27 mouse cellular contexts compared by ENCODE assay signal in genomic region chr16:15351301-15351700, GRCm38 (mm10). TPM values are rescaled to one million over a fixed set of nuclear protein-coding genes. Genes with fewer than 3 reads are reported as not detected.
A peak's percentile ranks its signal among the peaks of the same experiment; 100 is the strongest.
DNase-seq lines count a peak whose midpoint lies in the region; ATAC-seq and TF ChIP-seq lines count a peak whose summit lies in the region.
"Had no signal": no experiment of that assay in that cellular context is flagged by ENCODE, and none has a peak within 500 bp of the region (broad histone marks: within the 10 kb centered on the region; RNA-seq: fewer than 3 reads in every experiment).

No protein-coding gene starts in this region.

- no peak overlapping the region for H3K4me3 ChIP-seq in limb, embryonic 14.5 days (replicated peaks; ENCODE audit: low read length)
- H3K4me3 ChIP-seq in limb, embryonic 10.5 days, result no peak overlapping the region
- H3K4me3 ChIP-seq in midbrain, embryonic 14.5 days (replicated peaks; ENCODE audit: low read depth, low read length), result no peak overlapping the region
- no peak overlapping the region for H3K4me3 ChIP-seq in midbrain, embryonic 11.5 days (ENCODE audit: low read depth, low read length)
- no peak overlapping the region for H3K4me3 ChIP-seq in left cerebral cortex, adult 2 months
- H3K4me3 ChIP-seq: heart, adult 2 months; heart, embryonic 15.5 days had no signal

- no peak for TF ChIP-seq CTCF in left cerebral cortex, adult 2 months (IDR thresholded peaks at IDR 0.05)

- WGBS in limb, embryonic 14.5 days, result 72% methylated on average over 1 of the region's 1 CpGs
- WGBS in limb, embryonic 10.5 days, result 80% methylated on average over 1 of the region's 1 CpGs
- 52% methylated on average over 1 of the region's 1 CpGs for WGBS in midbrain, embryonic 14.5 days
- WGBS in midbrain, embryonic 11.5 days, result 85% methylated on average over 1 of the region's 1 CpGs

- no peak for ATAC-seq in limb, embryonic 14.5 days (ENCODE audit: low FRiP score, low read depth)
- no peak for ATAC-seq in midbrain, embryonic 14.5 days (ENCODE audit: low FRiP score, low TSS enrichment)
- ATAC-seq in midbrain, embryonic 11.5 days (ENCODE audit: low FRiP score), result no peak
- ATAC-seq: activated CD4-positive, CD25-positive, alpha-beta regulatory T cell, adult 4 months; CD4-positive, CD25-positive, alpha-beta regulatory T cell, adult 4 months; forebrain, postnatal 0 days had no signal

- no peaks in the 10 kb centered on the region for H3K36me3 ChIP-seq in limb, embryonic 14.5 days (ENCODE audit: control insufficient read depth, insufficient read depth, low read length)
- H3K36me3 ChIP-seq in limb, embryonic 10.5 days, result no peaks in the 10 kb centered on the region
- H3K36me3 ChIP-seq in midbrain, embryonic 14.5 days (ENCODE audit: control insufficient read depth, insufficient read depth, low read length), result no peaks in the 10 kb centered on the region
- no peaks in the 10 kb centered on the region for H3K36me3 ChIP-seq in midbrain, embryonic 11.5 days (ENCODE audit: control insufficient read depth, insufficient read depth, low read length)
- H3K36me3 ChIP-seq: G1E; heart, embryonic 15.5 days had no signal

- H3K27me3 ChIP-seq in limb, embryonic 14.5 days (ENCODE audit: control insufficient read depth, insufficient read depth, low read length), result no peaks in the 10 kb centered on the region
- no peaks in the 10 kb centered on the region for H3K27me3 ChIP-seq in limb, embryonic 10.5 days (ENCODE audit: low read depth, poor library complexity, severe bottlenecking)
- no peaks in the 10 kb centered on the region for H3K27me3 ChIP-seq in midbrain, embryonic 14.5 days (ENCODE audit: control insufficient read depth, insufficient read depth, low read length)
- H3K27me3 ChIP-seq in midbrain, embryonic 11.5 days (ENCODE audit: control insufficient read depth, insufficient read depth, low read length), result no peaks in the 10 kb centered on the region
- H3K27me3 ChIP-seq: heart, embryonic 15.5 days; Patski had no signal

- intact Hi-C loops in left cerebral cortex, adult 2 months (cut with DNase I), result no loop called here

- no peak overlapping the region for H3K27ac ChIP-seq in limb, embryonic 14.5 days (replicated peaks; ENCODE audit: low read depth, low read length)
- no peak overlapping the region for H3K27ac ChIP-seq in limb, embryonic 10.5 days
- H3K27ac ChIP-seq in midbrain, embryonic 14.5 days (replicated peaks; ENCODE audit: low read depth, low read length), result no peak overlapping the region
- no peak overlapping the region for H3K27ac ChIP-seq in midbrain, embryonic 11.5 days (ENCODE audit: low read depth, low read length)
- no peak overlapping the region for H3K27ac ChIP-seq in left cerebral cortex, adult 2 months
- H3K27ac ChIP-seq: heart, adult 2 months; heart, embryonic 15.5 days; hindbrain, embryonic 14.5 days had no signal

- TF ChIP-seq POLR2A in limb, embryonic 14.5 days (IDR thresholded peaks at IDR 0.05; ENCODE audit: borderline replicate concordance, extremely low read depth, insufficient read depth, insufficient read length), result no peak

- no peaks in the 10 kb centered on the region for H3K9me3 ChIP-seq in limb, embryonic 14.5 days (ENCODE audit: control insufficient read depth, low read length)
- no peaks in the 10 kb centered on the region for H3K9me3 ChIP-seq in limb, embryonic 10.5 days (replicated peaks)
- H3K9me3 ChIP-seq in midbrain, embryonic 14.5 days (ENCODE audit: control insufficient read depth, low read length), result no peaks in the 10 kb centered on the region
- no peaks in the 10 kb centered on the region for H3K9me3 ChIP-seq in midbrain, embryonic 11.5 days (ENCODE audit: control insufficient read depth, low read length)
- H3K9me3 ChIP-seq: G1E; heart, embryonic 15.5 days had no signal

- no peak overlapping the region for H3K9ac ChIP-seq in limb, embryonic 14.5 days (ENCODE audit: low read depth, low read length, severe bottlenecking)
- H3K9ac ChIP-seq in midbrain, embryonic 14.5 days (replicated peaks; ENCODE audit: low read length), result no peak overlapping the region
- no peak overlapping the region for H3K9ac ChIP-seq in midbrain, embryonic 11.5 days (ENCODE audit: low read length)
- H3K9ac ChIP-seq: forebrain, postnatal 0 days; heart, embryonic 15.5 days; hindbrain, embryonic 14.5 days had no signal

- no peaks in the 10 kb centered on the region for H3K4me1 ChIP-seq in limb, embryonic 14.5 days (ENCODE audit: control insufficient read depth, insufficient read depth, low read length)
- H3K4me1 ChIP-seq in limb, embryonic 10.5 days, result no peaks in the 10 kb centered on the region
- H3K4me1 ChIP-seq in midbrain, embryonic 14.5 days (ENCODE audit: control insufficient read depth, insufficient read depth, low read length), result no peaks in the 10 kb centered on the region
- no peaks in the 10 kb centered on the region for H3K4me1 ChIP-seq in midbrain, embryonic 11.5 days (ENCODE audit: control insufficient read depth, insufficient read depth, low read length)

- peak; percentile 30 for DNase-seq in limb, embryonic 14.5 days (ENCODE audit: low spot score)
- DNase-seq in limb, embryonic 10.5 days (ENCODE audit: low spot score), result no peak
- DNase-seq in midbrain, embryonic 14.5 days, result peak; percentile 7
- DNase-seq in midbrain, embryonic 11.5 days (ENCODE audit: low spot score, missing footprints), result no peak
- peak; percentile 29 for DNase-seq in NIH3T3 (ENCODE audit: low read depth)
- no peak for DNase-seq in left cerebral cortex, adult 2 months (ENCODE audit: extremely low spot score in 1 of 2, low spot score in 2 of 2)
- no peak for DNase-seq in right cerebral cortex, postnatal 14 days
- DNase-seq: adrenal gland, postnatal 14 days; B cell, adult 2 months; cerebellum, adult 2 months; forebrain, postnatal 0 days; gastrocnemius, postnatal 14 days; heart, adult 2 months; heart, postnatal 14 days had no signal

- no peak overlapping the region for H3K4me2 ChIP-seq in limb, embryonic 14.5 days (replicated peaks; ENCODE audit: low read depth, low read length, severe bottlenecking)
- H3K4me2 ChIP-seq in midbrain, embryonic 14.5 days (ENCODE audit: low read length), result no peak overlapping the region
- H3K4me2 ChIP-seq in midbrain, embryonic 11.5 days, result no peak overlapping the region
- H3K4me2 ChIP-seq: heart, embryonic 11.5 days; heart, embryonic 15.5 days; hindbrain, embryonic 14.5 days had no signal

RNA-seq across cellular contexts. Expression of gene Gm21897, which starts 34.0 kb away (rescaled TPM):
- not detected in 2 replicates for polyA plus RNA-seq in limb, embryonic 14.5 days (2012; rRNA removed)
- not detected in 2 replicates for polyA plus RNA-seq in limb, embryonic 14.5 days (2014; fragmentation: Nextera tagmentation; extraction: Ambion mirVana)
- not detected in 2 replicates for polyA plus RNA-seq in limb, embryonic 10.5 days (2016; fragmentation: Nextera tagmentation; extraction: Ambion mirVana)
- not detected in 2 replicates for polyA plus RNA-seq in midbrain, embryonic 14.5 days (2014; fragmentation: Nextera tagmentation; extraction: Ambion mirVana)
- polyA plus RNA-seq in midbrain, embryonic 11.5 days (2014; fragmentation: Nextera tagmentation; extraction: Ambion mirVana), result not detected in 2 replicates
- total RNA-seq in left cerebral cortex, adult 2 months (2021), result not detected
- total RNA-seq: adrenal gland, adult 18-20 months; adrenal gland, postnatal 14 days; forebrain, postnatal 0 days; G1E; gastrocnemius, adult 18-20 months; gastrocnemius, postnatal 14 days; heart, adult 2 months; heart, postnatal 14 days; hematopoietic stem cell, adult 5-6 weeks had no signal
- polyA plus RNA-seq: activated CD4-positive, CD25-positive, alpha-beta regulatory T cell, adult 4 months; CD4-positive, CD25-positive, alpha-beta regulatory T cell, adult 4 months; cerebellum, adult 2 months; embryonic facial prominence, embryonic 11.5 days; forebrain, embryonic 11.5 days; forebrain, postnatal 0 days; G1E; gonadal fat pad, adult 2 months; heart, adult 2 months; heart, embryonic 11.5 days; heart, embryonic 15.5 days; hindbrain, embryonic 14.5 days; Patski had no signal

Comparison
In these comparisons a context has a peak if more than half of its experiments do, and no peak if none do; other contexts are left out.
1. DNase-seq: peak in limb, embryonic 14.5 days (single experiment), midbrain, embryonic 14.5 days (single experiment) and NIH3T3 (single experiment); none in limb, embryonic 10.5 days (single experiment), midbrain, embryonic 11.5 days (single experiment), left cerebral cortex, adult 2 months (0 of 2) and right cerebral cortex, postnatal 14 days (single experiment).